In genomic region chr4:62697469-62697868, GRCm38 (mm10) we compare ENCODE assay signal across 9 mouse cellular contexts.
DNase-seq lines count a peak whose midpoint lies in the region; ATAC-seq and TF ChIP-seq lines count a peak whose summit lies in the region.
"Had no signal": no experiment of that assay in that cellular context is flagged by ENCODE, and none has a peak within 500 bp of the region (broad histone marks: within the 10 kb centered on the region; RNA-seq: fewer than 3 reads in every experiment).

No protein-coding gene starts in this region.

- no peak overlapping the region for H3K9ac ChIP-seq in heart, adult 2 months (ENCODE audit: low read depth, low read length)
- no peak overlapping the region for H3K9ac ChIP-seq in midbrain, postnatal 0 days (replicated peaks; ENCODE audit: low read length, poor library complexity, severe bottlenecking)
- no peak overlapping the region for H3K9ac ChIP-seq in stomach, embryonic 14.5 days (replicated peaks; ENCODE audit: low read depth, low read length)

- no peak overlapping the region for H3K4me2 ChIP-seq in midbrain, postnatal 0 days (ENCODE audit: low read depth, low read length, poor library complexity, severe bottlenecking)
- no peak overlapping the region for H3K4me2 ChIP-seq in stomach, embryonic 14.5 days (replicated peaks; ENCODE audit: low read depth, low read length)

- intact Hi-C loops in heart, adult 2 months (cut with DNase I): loop anchor here (1.0 to 2.0 kb wide), 2 partner anchors 63 to 67 kb away; no protein-coding TSS in a partner anchor

- H3K79me2 ChIP-seq in heart, adult 2 months (replicated peaks; ENCODE audit: control insufficient read depth, insufficient read depth, low read length): no peaks in the 10 kb centered on the region

- peak overlapping the region; percentile 74 for H3K27ac ChIP-seq in heart, adult 2 months
- H3K27ac ChIP-seq in kidney, adult 2 months (ENCODE audit: insufficient read depth, low read depth, low read length): peak overlapping the region; percentile 19; the same call in 1 of the 2 replicates
- peak overlapping the region; percentile 48 for H3K27ac ChIP-seq in limb, embryonic 10.5 days
- no peak overlapping the region for H3K27ac ChIP-seq in midbrain, postnatal 0 days (ENCODE audit: low read depth, low read length)
- H3K27ac ChIP-seq in stomach, embryonic 14.5 days (ENCODE audit: low read length): peak overlapping the region; percentile 44; the same call in 1 of the 2 replicates

- no peaks in the 10 kb centered on the region for H3K9me3 ChIP-seq in limb, embryonic 10.5 days (replicated peaks)
- no peaks in the 10 kb centered on the region for H3K9me3 ChIP-seq in midbrain, postnatal 0 days (ENCODE audit: low read length)
- H3K9me3 ChIP-seq in stomach, embryonic 14.5 days (ENCODE audit: control insufficient read depth, low read depth, low read length): no peaks in the 10 kb centered on the region

- ATAC-seq in midbrain, postnatal 0 days (ENCODE audit: low FRiP score): peak; percentile 50; the same call in 1 of the 2 replicates
- peak; percentile 46; the same call in 1 of the 2 replicates for ATAC-seq in stomach, embryonic 14.5 days (ENCODE audit: insufficient number of reproducible peaks, insufficient read depth, low FRiP score, low read depth)
- ATAC-seq: Patski had no signal

- WGBS in heart, adult 2 months: 5% methylated on average over 2 of the region's 2 CpGs
- 28% methylated on average over 2 of the region's 2 CpGs for WGBS in kidney, adult 2 months
- 19% methylated on average over 2 of the region's 2 CpGs for WGBS in limb, embryonic 10.5 days
- WGBS in midbrain, postnatal 0 days: 35% methylated on average over 2 of the region's 2 CpGs
- 18% methylated on average over 2 of the region's 2 CpGs for WGBS in stomach, embryonic 14.5 days

- H3K36me3 ChIP-seq in heart, adult 2 months (ENCODE audit: control insufficient read depth, insufficient read depth, low read length): peaks cover 7% of the 10 kb centered on the region; the same call in 1 of the 2 replicates
- no peaks in the 10 kb centered on the region for H3K36me3 ChIP-seq in kidney, adult 2 months (ENCODE audit: control insufficient read depth, insufficient read depth, low read length)
- peaks cover 44% of the 10 kb centered on the region for H3K36me3 ChIP-seq in limb, embryonic 10.5 days
- peaks cover 26% of the 10 kb centered on the region for H3K36me3 ChIP-seq in midbrain, postnatal 0 days (ENCODE audit: insufficient read depth, low read length)
- H3K36me3 ChIP-seq in stomach, embryonic 14.5 days (ENCODE audit: control insufficient read depth, insufficient read depth, low read length): peaks cover 20% of the 10 kb centered on the region

- DNase-seq in 3134 (ENCODE audit: extremely low read depth, insufficient read length, low spot score): peak; percentile 65
- peak; percentile 95 for DNase-seq in adrenal gland, postnatal 10 days
- peak; percentile 79 for DNase-seq in embryo, embryonic 11.5 days (ENCODE audit: low read depth, low spot score)
- peak; percentile 91 to 92 for DNase-seq in heart, adult 2 months
- peak; percentile 95 for DNase-seq in kidney, adult 2 months
- DNase-seq in limb, embryonic 10.5 days (ENCODE audit: low spot score): peak; percentile 89
- DNase-seq in midbrain, postnatal 0 days (ENCODE audit: low spot score): peak; percentile 92

- TF ChIP-seq EP300 in heart, adult 2 months (IDR thresholded peaks at IDR 0.05; ENCODE audit: insufficient read depth, low read depth, low read length): peak; percentile 97

- no peak overlapping the region for H3K4me3 ChIP-seq in heart, adult 2 months
- no peak overlapping the region for H3K4me3 ChIP-seq in kidney, adult 2 months (ENCODE audit: insufficient read depth, low read depth, low read length)
- H3K4me3 ChIP-seq in limb, embryonic 10.5 days: no peak overlapping the region
- no peak overlapping the region for H3K4me3 ChIP-seq in midbrain, postnatal 0 days (ENCODE audit: low read depth, low read length)
- no peak overlapping the region for H3K4me3 ChIP-seq in stomach, embryonic 14.5 days (ENCODE audit: low read depth, low read length)

- H3K4me1 ChIP-seq in heart, adult 2 months (ENCODE audit: control insufficient read depth, insufficient read depth, low read length): peaks cover 40% of the 10 kb centered on the region
- H3K4me1 ChIP-seq in kidney, adult 2 months (ENCODE audit: control insufficient read depth, insufficient read depth, low read length): peaks cover 13% of the 10 kb centered on the region
- H3K4me1 ChIP-seq in limb, embryonic 10.5 days: peaks cover 47% of the 10 kb centered on the region
- H3K4me1 ChIP-seq in midbrain, postnatal 0 days (ENCODE audit: insufficient read depth, low read length): peaks cover 6% of the 10 kb centered on the region; the same call in 1 of the 2 replicates
- peaks cover 35% of the 10 kb centered on the region for H3K4me1 ChIP-seq in stomach, embryonic 14.5 days (ENCODE audit: control insufficient read depth, insufficient read depth, low read length)

- peak; percentile 95 for TF ChIP-seq CTCF in heart, adult 2 months (IDR thresholded peaks at IDR 0.05)
- TF ChIP-seq CTCF in kidney, adult 2 months (conservative IDR thresholded peaks at IDR 0.05; ENCODE audit: insufficient read depth, insufficient read length, low read depth, low read length): peak; percentile 98
- TF ChIP-seq CTCF in midbrain, postnatal 0 days (IDR thresholded peaks at IDR 0.05): peak; percentile 89

- TF ChIP-seq POLR2A in heart, adult 2 months (IDR thresholded peaks at IDR 0.05; ENCODE audit: insufficient read depth, low read depth, low read length): no peak
- no peak for TF ChIP-seq POLR2A in kidney, adult 2 months (IDR thresholded peaks at IDR 0.05; ENCODE audit: low read depth, low read length)

- H3K27me3 ChIP-seq in heart, adult 2 months (ENCODE audit: control insufficient read depth, insufficient read depth, low read length): no peaks in the 10 kb centered on the region
- no peaks in the 10 kb centered on the region for H3K27me3 ChIP-seq in kidney, adult 2 months (replicated peaks; ENCODE audit: control insufficient read depth, insufficient read depth, low read length)
- no peaks in the 10 kb centered on the region for H3K27me3 ChIP-seq in limb, embryonic 10.5 days (ENCODE audit: low read depth, poor library complexity, severe bottlenecking)
- no peaks in the 10 kb centered on the region for H3K27me3 ChIP-seq in midbrain, postnatal 0 days (ENCODE audit: insufficient read depth, low read length)
- H3K27me3 ChIP-seq in stomach, embryonic 14.5 days (ENCODE audit: control insufficient read depth, insufficient read depth, low read length): no peaks in the 10 kb centered on the region
- H3K27me3 ChIP-seq: Patski had no signal
